Mouse (Mus musculus) lung, postnatal 0 days (tissue): ENCODE data around the gene Icam4. TPM values are rescaled to one million over a fixed set of nuclear protein-coding genes. Genes with fewer than 3 reads are reported as not detected.
A peak's percentile ranks its signal among the peaks of the same experiment; 100 is the strongest.
"Not testable (repeated sequence)": the region's sequence is repeated elsewhere in the genome, so short reads cannot be mapped to it uniquely, and the experiment has no call there.

ENCODE experiments used
- ATAC-seq: fragments of 200-750 bp; cut with Nextera tagmentation; 2 replicates; pipeline ENCODE4 v1.8.0; 2017; ENCODE audit warnings: moderate library complexity
- DNase-seq: peaks from one replicate; pipeline ENCODE4 v3.0.0-alpha.2; 2016; ENCODE audit warnings: low spot score
- H3K27ac ChIP-seq: fragments of 300-500 bp; sonication (generic); 2 replicates; pipeline ENCODE4 v1.5.1; 2014; ENCODE audit warnings: antibody characterized with exemption, mild to moderate bottlenecking, low read length, mixed read lengths
- H3K27me3 ChIP-seq: fragments of 300-500 bp; sonication (generic); replicated peaks from 2 replicates; pipeline ENCODE4 v1.6.1; 2014; ENCODE audit warnings: low read length, mixed read lengths; ENCODE audit not compliant: insufficient read depth
- H3K36me3 ChIP-seq: fragments of 300-500 bp; sonication (generic); 2 replicates; pipeline ENCODE4 v1.6.1; 2014; ENCODE audit warnings: low read length, mixed read lengths; ENCODE audit not compliant: insufficient read depth
- H3K4me1 ChIP-seq: fragments of 300-500 bp; sonication (generic); 2 replicates; pipeline ENCODE4 v1.6.1; 2014; ENCODE audit warnings: antibody characterized with exemption, low read depth, low read length, mixed read lengths; ENCODE audit not compliant: insufficient read depth
- H3K4me2 ChIP-seq: fragments of 300-500 bp; sonication (generic); replicated peaks from 2 replicates; pipeline ENCODE4 v1.6.1; 2014; ENCODE audit warnings: low read depth, mild to moderate bottlenecking, low read length, moderate library complexity, mixed read lengths
- H3K4me3 ChIP-seq: fragments of 300-500 bp; sonication (generic); 2 replicates; pipeline ENCODE4 v1.5.1; 2014; ENCODE audit warnings: low read depth, low read length
- H3K9ac ChIP-seq: fragments of 300-500 bp; sonication (generic); replicated peaks from 2 replicates; pipeline ENCODE4 v1.6.1; 2014; ENCODE audit warnings: low read depth, mild to moderate bottlenecking
- H3K9me3 ChIP-seq: fragments of 300-500 bp; sonication (generic); 2 replicates; pipeline ENCODE4 v1.6.1; 2016; ENCODE audit warnings: low read length, mixed read lengths
- CTCF ChIP-seq: IDR thresholded peaks from 2 replicates; pipeline ENCODE4 v1.5.1; 2016; ENCODE audit warnings: antibody characterized with exemption, mild to moderate bottlenecking
- EP300 ChIP-seq: IDR thresholded peaks from 2 replicates; pipeline ENCODE4 v1.6.1; 2016; ENCODE audit warnings: antibody characterized with exemption, mild to moderate bottlenecking, control low read depth
- WGBS: fragments of 180-500 bp; shearing (Covaris S2); extraction: QIAGEN DNeasy Blood & Tissue Kit; methylation state at CpG from one replicate; pipeline ENCODE4 v1.1.7; 2014; 5-methylcytosine and 5-hydroxymethylcytosine counted together
- polyA plus RNA-seq: library from polyadenylated mRNA; unstranded; fragments of >200 nt; fragmentation: Nextera tagmentation; extraction: Ambion mirVana; gene quantifications from 2 replicates; pipeline ENCODE4 v1.2.1, GENCODE M21; 2015

The Icam4 gene
- polyA plus RNA-seq, 1 experiment from 2014 or later, result 3.8 TPM

- Histone ChIP-seq H3K36me3 (no peaks in the 10 kb centered on the region), H3K4me3 (no peak overlapping the region), H3K27me3 (peaks cover 42% of the 10 kb centered on the region), H3K9ac (no peak overlapping the region), H3K4me2 (no peak overlapping the region), H3K4me1 (peaks cover 9% of the 10 kb centered on the region; the same call in 1 of the 2 replicates), H3K9me3 (no peaks in the 10 kb centered on the region), H3K27ac (no peak overlapping the region)
- ATAC-seq, result no peak
- no peak for DNase-seq
- 17% methylated on average over 20 of the region's 20 CpGs for WGBS
- TF ChIP-seq CTCF, result no peak
- TF ChIP-seq EP300, result no peak
Measured at GRCm38 (mm10) chr9:21036161-21036560, 7.0 kb downstream of the Icam4 start.

DNA sequence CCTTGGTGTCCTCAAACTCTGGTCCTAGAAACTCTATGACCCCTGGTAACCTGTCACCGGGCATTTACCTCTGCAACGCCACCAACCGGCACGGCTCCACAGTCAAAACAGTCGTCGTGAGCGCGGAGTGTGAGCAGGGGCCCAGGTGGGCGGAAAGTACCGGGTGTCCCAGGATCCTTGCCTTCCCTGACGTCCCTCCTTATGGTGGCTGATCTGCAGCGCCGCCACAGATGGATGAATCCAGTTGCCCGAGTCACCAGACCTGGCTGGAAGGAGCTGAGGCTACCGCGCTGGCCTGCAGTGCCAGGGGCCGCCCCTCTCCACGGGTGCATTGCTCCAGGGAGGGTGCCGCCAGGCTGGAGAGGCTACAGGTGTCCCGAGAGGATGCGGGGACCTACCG, 7.5 kb downstream of the Icam4 start:
- H3K9ac ChIP-seq, result no peak overlapping the region
- no peak overlapping the region for H3K27ac ChIP-seq
- DNase-seq (no peak), ATAC-seq (no peak)
- peaks cover 9% of the 10 kb centered on the region; the same call in 1 of the 2 replicates for H3K4me1 ChIP-seq
- peaks cover 42% of the 10 kb centered on the region for H3K27me3 ChIP-seq
- H3K4me2 ChIP-seq, result 0 out of 2 replicates have a peak overlapping the region, but pooled peaks have one; percentile 57
- H3K36me3 ChIP-seq, result no peaks in the 10 kb centered on the region
- WGBS, result 6% methylated on average over 22 of the region's 22 CpGs
- H3K9me3 ChIP-seq, result no peaks in the 10 kb centered on the region
- TF ChIP-seq CTCF, result no peak
- no peak for TF ChIP-seq EP300
- no peak overlapping the region for H3K4me3 ChIP-seq

- TF ChIP-seq CTCF (no peak), EP300 (no peak)
- DNase-seq, result peak; percentile 68
- H3K9ac ChIP-seq, result no peak overlapping the region
- no peak overlapping the region for H3K27ac ChIP-seq
- 3% methylated on average over 30 of the region's 31 CpGs for WGBS
- peaks cover 9% of the 10 kb centered on the region; the same call in 1 of the 2 replicates for H3K4me1 ChIP-seq
- H3K36me3 ChIP-seq, result no peaks in the 10 kb centered on the region
- peak overlapping the region; percentile 57 for H3K4me2 ChIP-seq
- H3K27me3 ChIP-seq, result peaks cover 42% of the 10 kb centered on the region
- no peaks in the 10 kb centered on the region for H3K9me3 ChIP-seq
- peak overlapping the region; percentile 27 for H3K4me3 ChIP-seq
- peak; percentile 39 for ATAC-seq
Measured at GRCm38 (mm10) chr9:21037481-21037891, 8.3 kb downstream of the Icam4 start.

DNA sequence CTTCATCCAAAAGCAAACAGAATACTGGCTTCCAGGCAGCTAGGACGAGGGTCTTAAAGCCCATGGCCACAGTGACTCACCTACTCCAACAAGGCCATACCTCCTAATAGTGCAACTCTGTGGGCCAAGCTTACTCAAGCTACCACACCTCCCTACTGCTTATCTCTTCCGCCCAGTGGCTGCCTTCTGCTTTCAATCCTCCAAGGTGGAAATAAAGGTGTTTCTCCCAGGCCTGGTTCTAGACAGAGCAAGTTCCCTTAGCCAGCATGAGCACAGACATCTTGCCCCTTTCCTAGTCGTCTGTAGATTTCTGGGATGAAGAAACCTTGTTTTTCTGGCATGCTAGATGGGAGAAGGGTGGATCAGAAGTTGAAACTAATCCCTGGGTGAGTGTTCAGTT, 10.6 kb downstream of the Icam4 start:
- Histone ChIP-seq H3K27me3 (peaks cover 27% of the 10 kb centered on the region), H3K4me1 (0 out of 2 replicates have a peak, but pooled peaks cover 5% of the 10 kb centered on the region)

DNA sequence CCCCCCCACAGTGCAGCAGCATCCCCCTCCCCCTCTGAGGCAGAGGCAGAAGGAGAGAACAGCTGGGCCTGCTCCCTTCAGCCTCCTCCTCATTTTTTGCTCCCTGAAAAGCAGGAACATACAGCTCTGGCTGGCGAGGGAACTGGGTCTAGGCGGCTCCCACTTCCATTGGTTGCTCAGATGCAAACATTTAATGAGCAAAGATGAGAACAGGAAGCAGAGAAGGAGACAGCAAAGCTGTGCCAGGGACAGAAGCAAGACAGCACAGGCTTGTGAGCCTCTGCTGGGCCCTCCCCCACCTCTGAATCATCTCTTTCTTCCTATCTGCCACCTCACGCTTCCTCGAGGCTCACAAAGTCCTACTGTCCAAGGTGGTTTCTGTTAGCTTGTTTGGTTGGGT, 12.1 kb downstream of the Icam4 start:
- TF ChIP-seq EP300 (no peak), CTCF (no peak)
- H3K9ac ChIP-seq, result no peak overlapping the region
- H3K27ac ChIP-seq, result no peak overlapping the region
- no peaks in the 10 kb centered on the region for H3K9me3 ChIP-seq
- 40% methylated on average over 4 of the region's 4 CpGs for WGBS
- DNase-seq (no peak), ATAC-seq (no peak)
- H3K4me1 ChIP-seq, result 0 out of 2 replicates have a peak, but pooled peaks cover 5% of the 10 kb centered on the region
- H3K27me3 ChIP-seq, result peaks cover 13% of the 10 kb centered on the region
- H3K4me2 ChIP-seq, result no peak overlapping the region
- H3K4me3 ChIP-seq, result no peak overlapping the region
- H3K36me3 ChIP-seq, result no peaks in the 10 kb centered on the region

More for the DNA sequence above, 10.6 kb downstream of the Icam4 start:
- 67% methylated on average over 3 of the region's 3 CpGs for WGBS
- no peak for DNase-seq
- H3K4me3 ChIP-seq, result no peak overlapping the region
- H3K9me3 ChIP-seq, result no peaks in the 10 kb centered on the region
- ATAC-seq, result no peak
- H3K4me2 ChIP-seq, result no peak overlapping the region
- H3K9ac ChIP-seq, result no peak overlapping the region
- no peaks in the 10 kb centered on the region for H3K36me3 ChIP-seq
- TF ChIP-seq CTCF, result no peak
- no peak for TF ChIP-seq EP300
- H3K27ac ChIP-seq, result no peak overlapping the region

DNA sequence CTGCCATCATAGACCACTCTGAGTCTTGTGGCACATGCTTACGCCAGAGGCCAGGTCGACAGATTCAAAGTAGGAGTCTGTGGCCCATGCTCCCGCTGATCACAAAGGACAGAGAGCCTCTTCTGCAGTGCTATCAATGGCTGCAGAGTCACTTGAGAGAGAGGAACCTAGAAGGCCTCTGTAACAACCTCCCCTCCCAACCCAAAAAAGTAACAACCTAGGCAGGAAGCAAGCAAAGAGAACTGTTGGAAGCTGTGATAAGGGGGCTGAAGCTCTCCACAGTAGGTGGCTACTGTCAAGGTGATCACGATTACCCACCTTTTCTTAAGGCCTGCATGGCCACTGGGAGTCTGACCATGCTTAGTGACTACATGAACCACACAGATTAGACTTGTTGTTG, 14.4 kb downstream of the Icam4 start:
- no peaks in the 10 kb centered on the region for H3K9me3 ChIP-seq
- no peak overlapping the region for H3K9ac ChIP-seq
- H3K27ac ChIP-seq, result no peak overlapping the region
- TF ChIP-seq CTCF (no peak), EP300 (no peak)
- H3K4me1 ChIP-seq, result no peaks in the 10 kb centered on the region
- DNase-seq (no peak), ATAC-seq (no peak)
- H3K27me3 ChIP-seq, result no peaks in the 10 kb centered on the region; the same call in 1 of the 2 replicates
- WGBS, result 82% methylated on average over 4 of the region's 4 CpGs
- no peaks in the 10 kb centered on the region for H3K36me3 ChIP-seq
- no peak overlapping the region for H3K4me2 ChIP-seq
- H3K4me3 ChIP-seq, result no peak overlapping the region

- WGBS, result 38% methylated on average over 1 of the region's 1 CpGs
Measured at GRCm38 (mm10) chr9:21044785-21045184, 15.6 kb downstream of the Icam4 start.

More at GRCm38 (mm10) chr9:21044785-21045184, 15.6 kb downstream of the Icam4 start:
- not testable (repeated sequence) for H3K4me2 ChIP-seq, DNase-seq, H3K36me3 ChIP-seq, H3K27me3 ChIP-seq, H3K4me3 ChIP-seq, H3K9me3 ChIP-seq, H3K9ac ChIP-seq, H3K27ac ChIP-seq, H3K4me1 ChIP-seq, ATAC-seq
